Mouse (Mus musculus) spleen, embryonic (tissue): Measurements from ENCODE around the gene Zcchc3.

Experiments
- CTCF ChIA-PET: fragments of 350-600 bp; sonication (Branson Sonifier 250); formaldehyde crosslinking; loops from one replicate; lab custom pipeline; 2022; lab: Charles Lee

Gene Zcchc3

DNA sequence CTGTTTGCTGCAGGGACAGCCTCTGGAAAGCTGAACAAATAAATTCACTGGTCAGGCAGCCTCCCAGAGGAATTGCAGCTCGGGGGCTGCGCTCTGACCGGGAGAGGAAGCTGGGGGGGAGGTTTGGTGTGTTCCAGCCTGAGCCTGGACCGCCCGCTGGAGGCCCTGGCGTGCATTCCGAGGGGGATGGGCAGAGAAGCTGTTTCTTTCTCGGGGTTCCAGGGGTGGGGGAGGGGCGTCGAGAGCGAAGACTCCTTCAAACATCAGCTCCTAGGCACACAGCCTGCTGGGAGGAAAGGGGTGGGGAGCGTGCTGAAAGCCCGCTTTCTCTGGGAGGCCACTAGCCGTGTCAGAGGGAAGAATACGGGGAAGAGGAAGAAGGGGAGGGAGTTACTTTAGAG lies 3.9 kb downstream of the Zcchc3 start:
- CTCF ChIA-PET: no interaction called here

DNA sequence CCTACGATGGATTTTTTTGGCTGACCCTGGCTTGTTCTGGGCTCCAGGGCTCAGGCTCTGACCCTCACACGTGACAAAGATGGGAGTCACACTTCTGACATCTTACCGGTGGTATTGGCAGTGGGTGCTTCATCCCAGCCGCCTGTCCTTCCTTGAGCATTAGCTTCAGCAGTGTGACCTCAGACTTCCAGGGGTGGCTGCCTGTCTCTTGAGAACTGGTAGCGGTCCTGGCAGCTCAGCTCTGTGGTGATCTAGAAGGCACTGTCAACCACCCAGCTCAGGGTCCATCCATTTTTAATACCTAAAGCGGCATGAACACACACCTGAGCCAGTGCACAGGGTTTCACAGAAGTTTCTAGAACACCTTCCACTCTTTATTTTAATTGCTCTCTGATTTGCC lies 5.0 kb downstream of the Zcchc3 start:
- CTCF ChIA-PET: interaction anchor here (0.5 kb wide), 1 partner anchor 41 kb away, joined by 4 read pairs; no protein-coding TSS in a partner anchor

DNA sequence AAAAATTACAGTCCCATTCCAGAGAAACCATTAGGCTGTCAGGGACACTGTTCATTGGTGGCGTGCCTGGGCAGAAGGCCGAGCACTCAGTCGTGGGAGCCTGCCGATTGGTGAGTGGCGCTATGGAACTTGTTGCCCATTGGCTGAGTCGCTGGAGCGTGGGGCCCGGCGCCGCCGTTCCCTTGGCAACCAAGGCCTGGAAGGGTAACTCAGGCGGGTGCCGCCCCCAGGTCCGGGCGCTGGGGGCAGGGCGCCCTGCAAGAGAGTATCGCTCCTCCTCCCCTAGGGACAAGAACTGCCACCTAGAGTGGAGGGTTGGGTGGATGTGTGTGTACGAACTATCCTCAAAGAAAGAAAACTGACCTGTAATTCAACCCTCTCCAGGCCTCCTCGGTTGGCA lies 8.7 kb downstream of the Zcchc3 start:
- CTCF ChIA-PET: no interaction called here

DNA sequence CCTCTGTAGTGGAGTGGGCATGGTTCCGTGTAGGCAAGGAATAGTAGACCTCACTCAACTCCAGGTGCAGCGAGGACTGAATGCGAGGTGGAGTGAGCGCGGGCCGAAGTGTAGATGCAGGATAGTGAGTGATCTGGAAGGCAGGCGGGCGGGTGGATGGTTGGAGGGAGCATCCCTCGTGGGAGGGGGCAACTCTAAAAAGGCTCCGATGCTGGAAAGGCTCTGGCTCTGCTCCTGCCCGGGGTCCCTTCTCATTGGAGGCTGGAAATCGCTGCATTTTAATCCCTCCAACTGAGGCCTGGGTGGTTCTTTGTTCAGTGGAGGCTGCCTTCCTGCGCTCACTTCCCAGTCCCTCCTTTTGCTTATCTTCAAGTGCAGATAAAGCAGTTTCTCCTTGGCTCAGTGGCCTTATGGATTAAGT lies 15.7 kb downstream of the Zcchc3 start:
- CTCF ChIA-PET: no interaction called here

DNA sequence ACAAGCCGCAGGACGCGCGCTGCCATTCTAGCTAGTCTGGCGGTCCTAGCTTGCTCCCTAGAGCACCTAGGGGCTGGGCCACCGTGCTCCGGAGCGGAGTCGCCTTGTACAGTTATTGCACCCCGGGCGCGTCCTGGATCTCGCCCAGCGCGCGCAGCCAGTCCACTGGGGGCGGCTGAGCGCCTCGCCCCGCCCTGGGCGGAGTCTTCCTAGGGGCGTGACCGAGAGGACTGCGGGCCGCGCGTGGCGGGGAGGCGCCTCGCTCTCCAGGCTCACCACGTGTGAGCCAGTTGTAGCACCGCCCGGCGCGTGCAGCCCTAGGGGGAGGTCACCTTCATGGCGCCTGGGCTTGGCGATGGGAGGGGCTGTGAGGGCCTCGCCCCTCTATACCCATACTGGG lies 16.1 kb downstream of the Zcchc3 start:
- CTCF ChIA-PET: no interaction called here

DNA sequence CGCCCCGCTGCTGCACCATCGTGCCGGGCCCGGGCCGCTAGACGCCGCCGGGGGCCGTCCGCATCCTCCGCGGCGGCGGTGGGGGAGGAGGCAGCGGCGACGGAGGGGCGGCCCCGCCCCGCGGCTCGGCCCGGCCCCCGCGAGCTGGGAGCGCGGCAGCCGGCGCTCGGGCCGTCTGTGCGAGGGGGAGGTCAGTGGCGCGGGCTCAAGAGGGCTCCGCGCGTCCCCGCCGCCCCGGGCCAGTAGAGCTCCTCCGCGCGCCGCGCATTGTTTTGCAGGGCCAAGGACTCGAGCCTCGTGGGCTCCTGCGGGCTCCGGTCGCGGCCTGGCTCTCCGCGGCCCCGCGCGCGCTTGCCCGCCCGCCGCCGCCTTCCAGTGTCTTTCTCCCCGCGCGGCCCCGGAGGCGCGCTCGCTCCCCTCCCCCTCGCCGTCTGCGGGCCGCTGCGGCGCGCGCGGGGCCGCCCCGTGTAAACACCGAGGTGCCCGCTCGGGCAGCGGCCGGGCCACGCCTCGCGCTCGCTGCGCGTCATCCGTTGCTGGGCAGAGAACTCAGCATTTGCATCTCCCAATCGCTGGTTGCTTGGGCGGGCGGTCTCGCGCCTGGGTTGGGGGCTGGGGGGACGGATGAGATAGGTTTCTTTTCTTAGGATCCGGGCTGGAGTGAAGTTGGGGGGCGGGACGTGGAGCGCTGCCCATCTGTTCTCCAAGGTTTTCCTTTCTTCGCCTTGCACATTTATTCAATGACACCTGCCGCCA lies 17.0 kb downstream of the Zcchc3 start, which contains the start of gene Sox12:
TSS of gene Sox12 (minus strand) at position 384 of the 756 bp plus-strand sequence.
- CTCF ChIA-PET: no interaction called here

DNA sequence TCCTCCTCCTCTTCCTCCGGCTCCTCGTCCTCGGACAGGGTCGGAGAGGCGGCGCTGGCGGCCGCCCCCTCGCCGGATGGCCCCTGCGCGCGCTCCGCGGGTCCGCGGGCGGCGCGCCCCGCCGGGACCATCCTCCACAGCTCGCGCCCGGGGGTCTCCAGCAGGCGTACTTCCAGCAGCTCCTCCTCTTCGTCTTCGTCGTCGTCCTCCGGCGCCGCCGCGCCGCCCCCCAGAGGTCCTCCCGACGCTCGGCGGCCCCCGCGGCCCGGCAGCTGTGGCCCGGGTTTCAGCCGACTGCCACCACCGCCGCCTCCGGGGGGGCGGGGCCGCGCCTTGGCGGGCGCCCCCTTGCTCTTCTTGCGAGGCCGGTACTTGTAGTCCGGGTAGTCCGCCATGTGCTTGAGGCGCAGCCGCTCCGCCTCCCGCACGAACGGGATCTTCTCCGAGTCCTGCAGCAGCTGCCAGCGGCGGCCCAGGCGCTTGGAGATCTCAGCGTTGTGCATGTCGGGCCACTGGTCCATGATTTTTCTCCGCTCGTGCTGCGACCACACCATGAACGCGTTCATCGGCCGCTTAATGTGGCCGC lies 17.7 kb downstream of the Zcchc3 start:
- CTCF ChIA-PET: interaction anchor here (0.9 kb wide), 1 partner anchor 448 kb away, joined by 3 read pairs; no protein-coding TSS in a partner anchor

DNA sequence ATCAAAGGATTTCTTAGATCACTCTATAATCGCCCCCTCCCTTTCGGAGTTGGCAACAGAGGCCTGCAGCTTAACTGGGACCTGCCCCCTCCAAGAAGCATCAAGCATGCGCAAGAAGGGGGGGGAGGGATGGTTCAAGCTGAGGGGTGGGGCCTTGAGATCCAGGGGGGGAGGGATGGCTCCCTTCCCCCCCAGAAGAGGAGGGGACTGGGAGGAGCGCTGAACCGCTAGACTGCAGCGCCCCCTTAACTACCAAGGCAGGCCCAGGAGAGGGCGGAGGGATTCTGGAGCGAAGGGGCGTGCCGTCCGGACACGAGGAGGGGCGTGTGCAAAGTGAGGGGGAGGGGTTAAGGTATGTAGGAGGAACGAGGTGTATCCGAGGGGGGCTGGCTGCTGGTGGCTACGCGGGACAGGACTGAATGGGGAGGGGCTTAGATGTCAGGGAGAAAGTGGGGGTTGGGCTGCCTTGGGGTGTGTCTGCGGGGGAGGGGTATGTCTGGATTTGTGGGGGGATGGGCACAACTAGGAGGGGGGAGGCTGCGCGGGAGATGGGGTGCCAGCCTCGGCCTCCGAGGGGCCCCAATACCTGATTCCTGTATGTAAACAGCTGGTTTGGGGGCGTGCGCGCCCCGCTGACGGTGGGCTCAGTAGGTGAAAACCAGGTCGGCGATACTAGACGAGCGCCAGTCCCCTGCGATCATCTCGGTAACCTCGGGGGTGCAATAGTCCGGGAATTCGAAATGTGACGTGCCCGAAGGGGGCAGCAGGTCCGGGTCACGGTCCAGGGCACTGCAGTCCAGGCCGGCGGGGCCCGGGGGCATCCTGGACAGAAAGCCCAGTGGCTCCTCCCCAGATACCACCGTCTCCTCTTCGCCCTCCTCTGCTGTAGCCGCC lies 18.5 kb downstream of the Zcchc3 start:
- CTCF ChIA-PET: interaction anchor here (0.6 to 1.2 kb wide), 4 partner anchors 41 to 449 kb away, joined by 3 to 11 read pairs (median 4); no protein-coding TSS in a partner anchor

DNA sequence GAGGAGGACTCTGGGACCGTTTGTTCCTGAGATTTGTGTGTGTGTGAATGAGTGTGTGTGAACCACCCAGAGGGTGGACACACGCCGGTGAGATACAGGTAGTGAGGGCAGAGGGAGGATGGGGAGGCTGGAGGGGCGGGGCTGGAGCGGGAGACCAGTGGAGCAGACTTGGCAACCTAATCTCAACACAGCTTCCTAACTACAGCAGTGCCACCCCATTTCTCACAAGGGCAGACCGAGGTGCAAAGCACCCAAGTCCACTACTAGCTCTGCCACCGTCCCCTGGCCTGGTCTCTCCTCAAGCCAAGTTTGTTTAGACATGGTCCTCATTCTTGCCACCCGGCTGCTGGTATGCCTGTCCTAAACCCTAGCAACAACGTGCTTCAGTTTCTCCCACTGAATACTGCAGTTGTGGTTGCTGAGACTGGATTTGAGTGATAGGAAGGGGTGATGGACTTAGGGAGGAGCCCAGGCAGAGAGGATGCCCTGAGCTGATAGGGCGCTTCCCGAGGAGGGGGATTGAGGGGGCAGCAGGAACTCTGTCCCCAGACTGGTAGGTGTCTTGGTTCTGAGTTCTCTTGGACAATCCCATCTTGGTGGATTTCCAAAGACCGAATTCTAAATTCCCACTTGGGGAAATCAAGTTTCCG lies 19.4 kb downstream of the Zcchc3 start:
- CTCF ChIA-PET: interaction anchor here (0.6 to 1.2 kb wide), 3 partner anchors 24 to 62 kb away, joined by 3 to 5 read pairs (median 4); no protein-coding TSS in a partner anchor

DNA sequence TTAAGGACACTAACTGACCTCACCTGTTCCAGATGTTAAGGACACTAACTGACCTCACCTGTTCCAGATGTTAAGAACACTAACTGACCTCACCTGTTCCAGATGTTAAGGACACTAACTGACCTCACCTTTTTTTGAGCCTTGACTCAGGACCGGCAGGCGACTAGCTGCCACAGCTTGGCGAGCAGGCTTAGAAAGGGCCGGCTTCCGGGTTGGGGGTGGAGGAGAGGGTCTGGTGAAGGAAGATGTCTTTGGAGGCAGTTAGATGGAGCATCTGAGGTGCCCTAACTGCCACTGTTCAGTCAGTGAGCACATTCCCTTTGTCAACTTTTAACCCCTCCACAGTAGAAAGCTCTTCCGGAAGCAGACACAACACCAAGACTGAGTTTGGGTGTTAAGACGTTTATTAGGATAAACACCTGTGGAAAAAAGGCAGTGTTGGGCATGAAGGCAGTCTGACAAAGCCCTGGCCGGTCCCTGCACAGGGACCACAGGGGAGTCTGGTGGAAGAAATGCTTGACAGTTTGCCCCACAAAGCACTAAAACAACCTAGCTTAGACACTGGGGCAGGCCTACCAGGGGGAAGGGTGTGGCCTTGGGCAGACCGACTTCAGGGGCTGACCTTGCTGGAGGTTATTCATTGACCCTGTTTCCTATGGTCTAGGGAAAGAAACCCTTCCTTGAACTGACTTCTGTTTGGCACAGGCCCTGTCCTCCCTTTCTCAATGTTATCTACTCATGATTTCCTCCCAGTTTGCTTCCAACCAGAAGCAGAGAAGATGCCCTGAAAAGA lies 21.4 kb downstream of the Zcchc3 start:
- CTCF ChIA-PET: interaction anchor here (2.4 kb wide), 1 partner anchor 44 kb away, joined by 8 read pairs; no protein-coding TSS in a partner anchor

DNA sequence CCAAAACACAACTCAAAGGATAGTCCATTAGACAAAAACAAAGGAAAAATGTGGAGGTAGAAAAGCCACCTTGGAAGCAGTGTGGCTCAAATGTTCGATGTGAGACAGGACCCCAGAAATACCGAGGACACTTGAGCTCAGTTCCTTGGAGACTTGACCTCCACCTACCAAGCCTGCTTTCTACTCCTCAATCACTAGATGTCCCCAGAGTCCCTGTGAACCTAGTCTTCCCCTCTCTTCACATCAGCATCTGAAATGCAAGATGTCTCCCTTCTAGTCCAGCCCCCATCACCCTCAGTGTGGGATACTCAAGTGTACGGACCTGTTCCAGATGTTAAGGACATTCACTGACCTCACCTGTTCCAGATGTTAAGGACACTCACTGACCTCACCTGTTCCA lies 22.0 kb downstream of the Zcchc3 start:
- CTCF ChIA-PET: interaction anchor here (2.4 kb wide), 1 partner anchor 45 kb away, joined by 8 read pairs; no protein-coding TSS in a partner anchor

DNA sequence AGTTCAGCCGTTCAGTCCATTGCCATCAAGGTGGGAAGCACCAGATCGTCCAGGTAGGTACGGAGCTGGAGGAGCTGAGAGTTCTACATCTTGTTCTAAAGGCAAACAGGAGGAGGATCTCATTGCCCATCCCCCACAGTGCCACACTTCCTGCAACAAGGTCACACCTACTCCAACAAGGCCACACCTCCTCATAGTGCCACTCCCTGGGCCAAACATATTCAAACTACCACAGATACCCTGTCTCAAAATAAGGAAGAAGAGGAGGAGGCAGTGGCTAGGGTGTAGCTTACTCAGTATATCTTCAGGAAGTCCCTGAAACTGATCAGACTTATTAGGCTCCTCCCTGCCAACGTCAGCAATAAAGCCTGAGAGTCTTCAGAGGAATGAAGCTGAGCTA lies 30.6 kb downstream of the Zcchc3 start:
- CTCF ChIA-PET: no interaction called here

DNA sequence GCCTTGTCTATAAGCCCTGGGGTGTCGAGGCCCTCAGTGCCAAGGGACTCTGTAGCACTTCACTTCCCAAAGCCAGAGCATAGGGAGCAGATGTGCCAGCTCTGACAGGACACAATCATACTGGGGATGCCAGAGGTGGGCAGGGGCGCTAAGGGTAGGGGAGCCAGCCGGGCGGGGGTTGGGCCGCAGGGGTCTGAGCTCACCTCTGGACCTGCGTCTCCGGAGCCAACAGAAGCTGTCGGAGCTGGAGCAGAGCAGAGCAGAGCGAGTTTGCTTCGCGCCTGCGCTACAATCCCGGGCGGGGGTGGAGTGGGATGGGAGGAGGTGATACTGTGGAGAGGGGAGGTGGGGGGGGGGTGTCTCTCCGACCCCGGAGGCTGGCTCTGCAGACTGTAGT lies 38.5 kb downstream of the Zcchc3 start, which contains the start of gene Nrsn2:
TSS of gene Nrsn2 (minus strand) at position 294 of the 397 bp plus-strand sequence.
- CTCF ChIA-PET: no interaction called here

DNA sequence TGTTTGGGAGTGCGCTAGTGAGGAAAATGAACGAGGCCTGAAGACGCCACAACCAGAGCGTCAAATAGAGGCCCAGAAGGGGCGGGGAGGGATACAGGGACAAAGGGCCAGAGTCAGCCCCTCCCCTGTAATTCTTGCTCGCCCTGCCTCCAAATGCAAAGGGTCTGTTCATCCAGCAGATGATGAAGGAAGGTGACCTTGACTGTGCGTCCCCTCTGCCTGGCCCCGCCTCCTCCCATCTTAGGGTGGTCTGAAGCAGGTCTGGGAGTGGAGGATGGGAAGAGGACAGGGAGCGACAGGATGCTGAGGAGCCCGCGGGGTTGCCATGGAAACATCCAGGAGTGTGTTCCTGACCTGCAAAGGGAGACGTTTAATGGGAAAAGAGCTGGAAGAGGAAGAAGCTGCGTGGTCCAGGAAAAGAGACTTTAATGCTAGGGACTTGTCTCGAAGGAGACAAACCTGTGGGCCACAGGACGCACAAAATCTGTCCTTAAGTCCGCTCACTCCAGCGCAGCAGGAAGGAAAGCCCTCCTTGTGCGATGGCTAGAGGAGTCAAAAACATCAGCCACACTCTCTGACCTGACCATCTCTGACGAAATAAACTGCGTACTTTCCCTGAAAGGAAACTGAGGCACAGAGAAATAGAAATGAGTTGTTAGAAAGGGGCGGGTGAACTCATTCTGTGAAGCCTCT lies 39.0 kb downstream of the Zcchc3 start:
- CTCF ChIA-PET: no interaction called here

DNA sequence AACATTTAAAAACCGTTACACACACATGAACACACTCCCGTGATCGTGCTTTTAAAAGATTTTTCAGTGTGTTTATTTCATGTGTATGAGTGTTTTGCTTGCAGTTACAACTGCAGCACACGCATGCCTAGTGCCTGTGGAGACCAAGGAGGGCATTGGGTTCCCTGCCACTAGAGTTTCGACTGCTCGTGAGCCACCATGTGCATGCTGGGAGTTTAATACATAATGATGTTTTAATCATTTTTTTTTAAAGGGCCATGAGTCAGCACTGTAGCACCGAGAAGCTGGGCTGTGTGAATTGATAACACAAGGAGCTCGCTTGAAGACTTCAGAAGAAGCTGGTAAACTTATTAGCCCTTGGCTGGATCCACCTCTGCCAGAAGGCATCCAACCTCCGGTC lies 41.3 kb downstream of the Zcchc3 start:
- CTCF ChIA-PET: interaction anchor here (0.6 kb wide), 1 partner anchor 10 kb away, joined by 3 read pairs; no protein-coding TSS in a partner anchor

DNA sequence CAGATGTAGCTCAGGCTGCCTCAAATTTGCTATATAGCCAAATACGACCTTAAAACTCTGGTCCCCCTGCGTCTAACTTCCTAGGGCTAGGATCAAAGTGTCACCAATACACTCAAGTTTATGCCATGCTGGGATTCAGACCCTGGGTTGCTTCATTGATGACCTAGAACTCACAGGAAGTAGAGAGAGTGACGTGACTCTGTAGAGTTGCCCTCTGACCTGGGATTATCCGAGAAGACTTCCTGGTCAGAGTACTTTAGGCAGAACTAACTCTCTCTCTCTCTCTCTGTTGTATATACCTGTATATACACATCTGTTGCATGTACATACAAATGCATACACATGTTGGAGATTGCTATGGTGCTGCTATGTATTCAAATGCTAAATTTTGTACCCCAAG lies 42.2 kb downstream of the Zcchc3 start:
- CTCF ChIA-PET: no interaction called here

DNA sequence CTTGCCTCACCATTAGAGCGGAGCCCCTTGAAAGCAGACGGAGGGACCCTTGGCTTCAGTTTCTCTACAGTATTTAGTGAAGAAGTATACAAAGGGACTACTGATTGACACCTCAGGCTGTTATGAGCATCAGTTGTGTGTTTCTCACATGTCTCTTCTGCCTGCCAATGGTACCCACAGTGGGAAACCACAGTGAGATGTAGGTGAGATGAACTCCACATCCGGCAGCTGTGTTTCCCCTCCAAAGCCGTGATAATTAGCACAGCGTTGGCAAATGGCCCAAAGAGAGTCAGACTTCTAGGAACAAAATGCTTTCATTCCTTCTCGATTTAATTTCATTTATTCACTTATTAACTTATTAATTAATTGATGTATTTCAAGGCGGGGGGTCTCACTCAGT lies 42.7 kb downstream of the Zcchc3 start:
- CTCF ChIA-PET: interaction anchor here (0.8 kb wide), 1 partner anchor 19 kb away, joined by 3 read pairs; no protein-coding TSS in a partner anchor

DNA sequence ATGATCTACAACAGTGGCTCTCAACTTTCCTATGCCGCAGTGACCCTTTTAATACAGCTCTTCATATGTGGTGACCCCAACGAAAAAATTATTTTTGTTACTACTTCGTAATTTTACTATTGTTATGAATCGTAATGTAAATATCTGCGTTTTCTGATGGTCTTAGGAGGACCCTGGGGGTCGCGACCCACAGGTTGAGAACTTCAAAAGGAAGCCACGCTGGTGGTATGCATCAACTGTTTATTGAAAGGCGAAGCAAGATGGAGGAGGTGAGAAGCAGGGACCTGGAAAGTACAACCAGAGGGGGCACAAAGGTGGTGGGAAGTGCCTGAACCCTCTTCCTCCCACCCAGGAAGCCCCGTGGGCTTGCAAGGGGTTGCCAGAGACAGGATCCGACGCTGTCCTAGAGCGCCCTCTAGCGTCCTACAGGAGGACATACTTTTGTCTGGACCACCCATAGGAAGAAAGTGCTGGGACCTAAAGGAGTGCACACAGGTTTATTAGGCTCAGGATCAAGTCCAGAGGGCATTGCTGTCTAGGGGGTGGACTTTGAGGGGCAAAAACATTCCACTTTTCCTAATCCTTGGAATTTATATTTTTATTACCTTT lies 46.2 kb downstream of the Zcchc3 start:
- CTCF ChIA-PET: interaction anchor here (0.7 kb wide), 2 partner anchors 41 to 342 kb away, joined by 3 to 4 read pairs; no protein-coding TSS in a partner anchor

DNA sequence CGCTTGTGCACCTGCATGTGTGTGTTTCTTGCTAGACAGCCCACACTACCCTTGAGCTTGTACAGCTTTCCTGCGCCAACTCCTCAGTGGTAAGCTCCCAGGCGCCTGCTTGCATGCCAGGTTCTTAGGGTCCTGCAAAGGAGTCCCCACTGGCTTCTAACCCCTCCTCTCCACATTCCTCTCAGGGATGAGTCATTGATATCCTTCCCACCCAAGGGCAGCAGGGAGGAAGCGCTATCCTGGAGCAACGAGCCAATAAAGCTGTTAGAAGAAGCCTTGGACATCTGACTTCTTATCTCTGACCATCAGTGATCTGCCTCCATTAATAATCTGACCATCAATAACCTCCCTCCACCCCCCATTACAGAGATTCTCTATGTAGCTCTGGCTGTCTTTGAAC lies 46.9 kb downstream of the Zcchc3 start:
- CTCF ChIA-PET: interaction anchor here (0.7 kb wide), 1 partner anchor 343 kb away, joined by 3 read pairs; no protein-coding TSS in a partner anchor
